Mouse (Mus musculus): ENCODE results near the gene Hes6. TPM values are rescaled to one million over a fixed set of nuclear protein-coding genes. Genes with fewer than 3 reads are reported as not detected.

Gene Hes6
- polyA plus RNA-seq (2014; fragmentation: Nextera tagmentation; extraction: Ambion mirVana): 99.8 and 101 TPM in 2 replicates

GRCm38 (mm10) chr1:91413898-91414594, at the start of gene Hes6:
Gene Hes6 (minus strand): TSS chr1:91414038.
- Histone ChIP-seq H3K4me2 (ENCODE audit: low read depth, severe bottlenecking) (peak within 1 kb of the TSS; percentile 99), H3K4me1 (ENCODE audit: control insufficient read depth, insufficient read depth, low read length) (peaks cover 24% of the 10 kb centered on the region)
- under 1% methylated on average over 34 of the region's 39 CpGs for WGBS

GRCm38 (mm10) chr1:91463336-91463995, 49.6 kb upstream of the Hes6 start:
- no peaks in the 10 kb centered on the region for H3K9me3 ChIP-seq (ENCODE audit: control insufficient read depth, low read length)
- H3K27me3 ChIP-seq (ENCODE audit: control insufficient read depth, insufficient read depth, low read length): no peaks in the 10 kb centered on the region
- 88% methylated on average over 13 of the region's 13 CpGs for WGBS
- no peak for DNase-seq (ENCODE audit: low spot score)
- no peak overlapping the region for H3K27ac ChIP-seq (replicated peaks; ENCODE audit: low read depth, low read length)
- no peaks in the 10 kb centered on the region for H3K36me3 ChIP-seq (ENCODE audit: control insufficient read depth, insufficient read depth, low read length)
- H3K4me3 ChIP-seq (ENCODE audit: low read depth, low read length): no peak overlapping the region
- H3K4me2 ChIP-seq (ENCODE audit: low read depth, severe bottlenecking): no peak overlapping the region
- H3K4me1 ChIP-seq (ENCODE audit: control insufficient read depth, insufficient read depth, low read length): no peaks in the 10 kb centered on the region
- no peak for ATAC-seq (ENCODE audit: insufficient number of reproducible peaks, low FRiP score, low TSS enrichment, low read depth)
- H3K9ac ChIP-seq (ENCODE audit: low read length): no peak overlapping the region

More at GRCm38 (mm10) chr1:91413898-91414594, at the start of gene Hes6:
- peak within 1 kb of the TSS; percentile 85 for H3K9ac ChIP-seq (ENCODE audit: low read length)
- H3K4me3 ChIP-seq (ENCODE audit: low read depth, low read length): peak within 1 kb of the TSS; percentile 73
- ATAC-seq (ENCODE audit: insufficient number of reproducible peaks, low FRiP score, low TSS enrichment, low read depth) (peak; percentile 59), DNase-seq (ENCODE audit: low spot score) (peak; percentile 88)
- no peaks in the 10 kb centered on the region for H3K9me3 ChIP-seq (ENCODE audit: control insufficient read depth, low read length)
- H3K36me3 ChIP-seq (ENCODE audit: control insufficient read depth, insufficient read depth, low read length): peaks cover 2% of the 10 kb centered on the region; the same call in 1 of the 2 replicates
- peak within 1 kb of the TSS; percentile 95 for H3K27ac ChIP-seq (replicated peaks; ENCODE audit: low read depth, low read length)
- no peaks in the 10 kb centered on the region for H3K27me3 ChIP-seq (ENCODE audit: control insufficient read depth, insufficient read depth, low read length)

GRCm38 (mm10) chr1:91460564-91460963, 46.7 kb upstream of the Hes6 start:
- H3K9ac ChIP-seq (ENCODE audit: low read length): no peak overlapping the region
- no peak overlapping the region for H3K4me3 ChIP-seq (ENCODE audit: low read depth, low read length)
- no peak overlapping the region for H3K4me2 ChIP-seq (ENCODE audit: low read depth, severe bottlenecking)
- H3K27me3 ChIP-seq (ENCODE audit: control insufficient read depth, insufficient read depth, low read length): no peaks in the 10 kb centered on the region
- H3K9me3 ChIP-seq (ENCODE audit: control insufficient read depth, low read length): no peaks in the 10 kb centered on the region
- WGBS: 48% methylated on average over 4 of the region's 4 CpGs
- no peak for ATAC-seq (ENCODE audit: insufficient number of reproducible peaks, low FRiP score, low TSS enrichment, low read depth)
- no peak overlapping the region for H3K27ac ChIP-seq (replicated peaks; ENCODE audit: low read depth, low read length)
- H3K4me1 ChIP-seq (ENCODE audit: control insufficient read depth, insufficient read depth, low read length): peaks cover 10% of the 10 kb centered on the region
- no peak for DNase-seq (ENCODE audit: low spot score)
- no peaks in the 10 kb centered on the region for H3K36me3 ChIP-seq (ENCODE audit: control insufficient read depth, insufficient read depth, low read length)

GRCm38 (mm10) chr1:91460069-91460468, 46.2 kb upstream of the Hes6 start:
- no peak overlapping the region for H3K27ac ChIP-seq (replicated peaks; ENCODE audit: low read depth, low read length)
- H3K27me3 ChIP-seq (ENCODE audit: control insufficient read depth, insufficient read depth, low read length): no peaks in the 10 kb centered on the region
- ATAC-seq (ENCODE audit: insufficient number of reproducible peaks, low FRiP score, low TSS enrichment, low read depth) (no peak), DNase-seq (ENCODE audit: low spot score) (no peak)
- no peaks in the 10 kb centered on the region for H3K36me3 ChIP-seq (ENCODE audit: control insufficient read depth, insufficient read depth, low read length)
- H3K4me2 ChIP-seq (ENCODE audit: low read depth, severe bottlenecking): peak overlapping the region; percentile 57
- H3K4me1 ChIP-seq (ENCODE audit: control insufficient read depth, insufficient read depth, low read length): peaks cover 10% of the 10 kb centered on the region
- H3K9ac ChIP-seq (ENCODE audit: low read length): no peak overlapping the region
- H3K4me3 ChIP-seq (ENCODE audit: low read depth, low read length): no peak overlapping the region
- WGBS: 44% methylated on average over 7 of the region's 7 CpGs
- no peaks in the 10 kb centered on the region for H3K9me3 ChIP-seq (ENCODE audit: control insufficient read depth, low read length)

GRCm38 (mm10) chr1:91459059-91459809, 45.4 kb upstream of the Hes6 start, which contains the start of gene Per2:
Gene Per2 (minus strand): TSS chr1:91459324.
- whole genome bisulfite sequencing: 0% methylated on average over 87 of the region's 91 CpGs
- H3K4me1 ChIP-seq (ENCODE audit: control insufficient read depth, insufficient read depth, low read length): peaks cover 10% of the 10 kb centered on the region
- no peaks in the 10 kb centered on the region for H3K9me3 ChIP-seq (ENCODE audit: control insufficient read depth, low read length)
- no peaks in the 10 kb centered on the region for H3K27me3 ChIP-seq (ENCODE audit: control insufficient read depth, insufficient read depth, low read length)
- H3K4me3 ChIP-seq (ENCODE audit: low read depth, low read length): peak within 1 kb of the TSS; percentile 41
- H3K27ac ChIP-seq (replicated peaks; ENCODE audit: low read depth, low read length): no peak within 1 kb of the TSS
- ATAC-seq (ENCODE audit: insufficient number of reproducible peaks, low FRiP score, low TSS enrichment, low read depth) (peak; percentile 96), DNase-seq (ENCODE audit: low spot score) (peak; percentile 100)
- H3K4me2 ChIP-seq (ENCODE audit: low read depth, severe bottlenecking): peak within 1 kb of the TSS; percentile 57
- H3K9ac ChIP-seq (ENCODE audit: low read length): peak within 1 kb of the TSS; percentile 9
- no peaks in the 10 kb centered on the region for H3K36me3 ChIP-seq (ENCODE audit: control insufficient read depth, insufficient read depth, low read length)

- no peak overlapping the region for H3K27ac ChIP-seq (replicated peaks; ENCODE audit: low read depth, low read length)
- H3K4me3 ChIP-seq (ENCODE audit: low read depth, low read length): peak overlapping the region; percentile 41
- DNase-seq (ENCODE audit: low spot score) (peak; percentile 31), ATAC-seq (ENCODE audit: insufficient number of reproducible peaks, low FRiP score, low TSS enrichment, low read depth) (no peak; the same call in 1 of the 2 replicates)
- H3K36me3 ChIP-seq (ENCODE audit: control insufficient read depth, insufficient read depth, low read length): no peaks in the 10 kb centered on the region
- no peaks in the 10 kb centered on the region for H3K9me3 ChIP-seq (ENCODE audit: control insufficient read depth, low read length)
- peak overlapping the region; percentile 1; the same call in 1 of the 2 replicates for H3K9ac ChIP-seq (ENCODE audit: low read length)
- peak overlapping the region; percentile 57 for H3K4me2 ChIP-seq (ENCODE audit: low read depth, severe bottlenecking)
- H3K27me3 ChIP-seq (ENCODE audit: control insufficient read depth, insufficient read depth, low read length): no peaks in the 10 kb centered on the region
- peaks cover 10% of the 10 kb centered on the region for H3K4me1 ChIP-seq (ENCODE audit: control insufficient read depth, insufficient read depth, low read length)
- WGBS: 33% methylated on average over 8 of the region's 8 CpGs
Observed at GRCm38 (mm10) chr1:91458223-91458861, 44.5 kb upstream of the Hes6 start.

GRCm38 (mm10) chr1:91457698-91458097, 43.9 kb upstream of the Hes6 start:
- H3K4me3 ChIP-seq (ENCODE audit: low read depth, low read length): no peak overlapping the region
- 61% methylated on average over 5 of the region's 5 CpGs for WGBS

GRCm38 (mm10) chr1:91457116-91457515, 43.3 kb upstream of the Hes6 start:
- Histone ChIP-seq H3K9ac (ENCODE audit: low read length) (no peak overlapping the region), H3K9me3 (ENCODE audit: control insufficient read depth, low read length) (no peaks in the 10 kb centered on the region), H3K27me3 (ENCODE audit: control insufficient read depth, insufficient read depth, low read length) (no peaks in the 10 kb centered on the region), H3K4me3 (ENCODE audit: low read depth, low read length) (no peak overlapping the region), H3K36me3 (ENCODE audit: control insufficient read depth, insufficient read depth, low read length) (no peaks in the 10 kb centered on the region), H3K4me1 (ENCODE audit: control insufficient read depth, insufficient read depth, low read length) (peaks cover 10% of the 10 kb centered on the region), H3K27ac (replicated peaks; ENCODE audit: low read depth, low read length) (no peak overlapping the region), H3K4me2 (ENCODE audit: low read depth, severe bottlenecking) (no peak overlapping the region)
- ATAC-seq (ENCODE audit: insufficient number of reproducible peaks, low FRiP score, low TSS enrichment, low read depth): no peak
- 87% methylated on average over 4 of the region's 4 CpGs for WGBS
- DNase-seq (ENCODE audit: low spot score): no peak

More at GRCm38 (mm10) chr1:91457698-91458097, 43.9 kb upstream of the Hes6 start:
- Histone ChIP-seq H3K9me3 (ENCODE audit: control insufficient read depth, low read length) (no peaks in the 10 kb centered on the region), H3K4me2 (ENCODE audit: low read depth, severe bottlenecking) (no peak overlapping the region), H3K9ac (ENCODE audit: low read length) (no peak overlapping the region), H3K4me1 (ENCODE audit: control insufficient read depth, insufficient read depth, low read length) (peaks cover 10% of the 10 kb centered on the region), H3K27me3 (ENCODE audit: control insufficient read depth, insufficient read depth, low read length) (no peaks in the 10 kb centered on the region), H3K36me3 (ENCODE audit: control insufficient read depth, insufficient read depth, low read length) (no peaks in the 10 kb centered on the region), H3K27ac (replicated peaks; ENCODE audit: low read depth, low read length) (no peak overlapping the region)
- ATAC-seq (ENCODE audit: insufficient number of reproducible peaks, low FRiP score, low TSS enrichment, low read depth) (no peak), DNase-seq (ENCODE audit: low spot score) (no peak)

Measured in limb, embryonic 11.5 days (tissue).